Mouse (Mus musculus): Measurements from ENCODE around the gene Xxylt1. TPM values are rescaled to one million over a fixed set of nuclear protein-coding genes. Genes with fewer than 3 reads are reported as not detected.

Gene Xxylt1
- total and polyA plus RNA-seq, 3 experiments: 12.8 to 164 (median 26.6) TPM

GRCm38 (mm10) chr16:31039803-31040459, 41.3 kb downstream of the Xxylt1 start:
- no peaks in the 10 kb centered on the region for H3K79me2 ChIP-seq (ENCODE audit: control insufficient read depth, insufficient read depth, low read length, poor library complexity)
- no peak overlapping the region for H3K4me3 ChIP-seq (ENCODE audit: control insufficient read depth in 1 of 2, insufficient read depth in 1 of 2, low read depth in 2 of 2, low read length in 2 of 2)
- H3K9ac ChIP-seq (ENCODE audit: control insufficient read depth, low read depth, low read length, poor library complexity, severe bottlenecking): no peak overlapping the region
- H3K9me3 ChIP-seq (replicated peaks; ENCODE audit: insufficient read depth, low read length): no peaks in the 10 kb centered on the region
- H3K27ac ChIP-seq (ENCODE audit: control insufficient read depth, low read depth, low read length): no peak overlapping the region
- DNase-seq (ENCODE audit: low read depth, low spot score): peak; percentile 27
- no peaks in the 10 kb centered on the region for H3K27me3 ChIP-seq (ENCODE audit: control insufficient read depth in 1 of 2, insufficient read depth in 2 of 2, low read length in 2 of 2)
- peaks cover 0 to 6% of the 10 kb centered on the region in 2 experiments; a peak in 2 of 4 replicates for H3K36me3 ChIP-seq (ENCODE audit: control insufficient read depth in 1 of 2, insufficient read depth in 2 of 2, low read length in 2 of 2)
- TF ChIP-seq ZMIZ1 (IDR thresholded peaks at IDR 0.05; ENCODE audit: low read depth, low read length): no peak
- no peak for TF ChIP-seq KAT2A (conservative IDR thresholded peaks at IDR 0.05; ENCODE audit: low read depth, low read length)
- no peak for TF ChIP-seq NRF1 (IDR thresholded peaks at IDR 0.05; ENCODE audit: insufficient read depth, low read depth, low read length, poor library complexity, severe bottlenecking)
- no peak for TF ChIP-seq MAFK (IDR thresholded peaks at IDR 0.05; ENCODE audit: borderline replicate concordance, low read depth, low read length)
- TF ChIP-seq CHD1 (IDR thresholded peaks at IDR 0.05; ENCODE audit: low read depth, low read length): no peak
- no peak for TF ChIP-seq SIN3A (IDR thresholded peaks at IDR 0.05; ENCODE audit: low read length)
- TF ChIP-seq EP300 (IDR thresholded peaks at IDR 0.05; ENCODE audit: low read depth in 1 of 2, low read length in 2 of 2): no peak
- TF ChIP-seq CTCF (IDR thresholded peaks at IDR 0.05 in 2 of 3, conservative IDR thresholded peaks at IDR 0.05 in 1 of 3; ENCODE audit: control insufficient read depth in 1 of 3, insufficient read depth in 1 of 3, low read depth in 2 of 3, low read length in 3 of 3, poor library complexity in 1 of 3, severe bottlenecking in 1 of 3): no peak
- peaks cover 0 to 5% of the 10 kb centered on the region in 2 experiments; a peak in 2 of 4 replicates for H3K4me1 ChIP-seq (ENCODE audit: control insufficient read depth in 1 of 2, insufficient read depth in 2 of 2, low read length in 2 of 2)

- Histone ChIP-seq H3K79me2 (ENCODE audit: control insufficient read depth, insufficient read depth, low read length, poor library complexity) (no peaks in the 10 kb centered on the region), H3K4me1 (ENCODE audit: control insufficient read depth in 1 of 2, insufficient read depth in 2 of 2, low read length in 2 of 2) (peaks cover 0 to 5% of the 10 kb centered on the region in 2 experiments; a peak in 2 of 4 replicates), H3K4me3 (ENCODE audit: control insufficient read depth in 1 of 2, insufficient read depth in 1 of 2, low read depth in 2 of 2, low read length in 2 of 2) (no peak overlapping the region), H3K9ac (ENCODE audit: control insufficient read depth, low read depth, low read length, poor library complexity, severe bottlenecking) (no peak overlapping the region), H3K36me3 (ENCODE audit: control insufficient read depth in 1 of 2, insufficient read depth in 2 of 2, low read length in 2 of 2) (peaks cover 0 to 6% of the 10 kb centered on the region in 2 experiments; a peak in 2 of 4 replicates), H3K27me3 (ENCODE audit: control insufficient read depth in 1 of 2, insufficient read depth in 2 of 2, low read length in 2 of 2) (no peaks in the 10 kb centered on the region), H3K9me3 (replicated peaks; ENCODE audit: insufficient read depth, low read length) (no peaks in the 10 kb centered on the region), H3K27ac (ENCODE audit: control insufficient read depth, low read depth, low read length) (no peak overlapping the region)
- TF ChIP-seq POLR2AphosphoS5 (IDR thresholded peaks at IDR 0.05; ENCODE audit: borderline replicate concordance, low read depth, low read length): no peak
- TF ChIP-seq POLR2A (IDR thresholded peaks at IDR 0.05; ENCODE audit: control insufficient read depth in 1 of 2, insufficient read depth in 1 of 2, low read depth in 1 of 2, low read length in 2 of 2, poor library complexity in 1 of 2): no peak
- no peak for TF ChIP-seq GABPA (IDR thresholded peaks at IDR 0.05; ENCODE audit: low read depth, low read length)
- TF ChIP-seq POLR2AphosphoS2 (IDR thresholded peaks at IDR 0.05; ENCODE audit: low read length): no peak
- TF ChIP-seq CHD1 (IDR thresholded peaks at IDR 0.05; ENCODE audit: low read depth, low read length): no peak
- DNase-seq (ENCODE audit: low read depth, low spot score): no peak
Observed at GRCm38 (mm10) chr16:31037431-31037830, 43.8 kb downstream of the Xxylt1 start.

- H3K27ac ChIP-seq (ENCODE audit: control insufficient read depth, low read depth, low read length): no peak overlapping the region
- no peaks in the 10 kb centered on the region for H3K9me3 ChIP-seq (replicated peaks; ENCODE audit: insufficient read depth, low read length)
- H3K4me3 ChIP-seq (ENCODE audit: control insufficient read depth in 1 of 2, insufficient read depth in 1 of 2, low read depth in 2 of 2, low read length in 2 of 2): no peak overlapping the region
- DNase-seq (ENCODE audit: low read depth, low spot score): no peak
- no peaks in the 10 kb centered on the region for H3K27me3 ChIP-seq (ENCODE audit: control insufficient read depth in 1 of 2, insufficient read depth in 2 of 2, low read length in 2 of 2)
- peaks cover 0 to 5% of the 10 kb centered on the region in 2 experiments; a peak in 2 of 4 replicates for H3K4me1 ChIP-seq (ENCODE audit: control insufficient read depth in 1 of 2, insufficient read depth in 2 of 2, low read length in 2 of 2)
- TF ChIP-seq MAX (IDR thresholded peaks at IDR 0.05; ENCODE audit: low read length) (no peak), MAFK (IDR thresholded peaks at IDR 0.05; ENCODE audit: borderline replicate concordance, low read depth, low read length) (no peak), SMC3 (IDR thresholded peaks at IDR 0.05; ENCODE audit: low read depth, low read length) (no peak), BHLHE40 (IDR thresholded peaks at IDR 0.05; ENCODE audit: borderline replicate concordance, low read depth, low read length) (no peak), RCOR1 (IDR thresholded peaks at IDR 0.05; ENCODE audit: low read depth, low read length) (no peak), MYB (IDR thresholded peaks at IDR 0.05; ENCODE audit: low read depth, low read length) (no peak), CTCF (IDR thresholded peaks at IDR 0.05 in 2 of 3, conservative IDR thresholded peaks at IDR 0.05 in 1 of 3; ENCODE audit: control insufficient read depth in 1 of 3, insufficient read depth in 1 of 3, low read depth in 2 of 3, low read length in 3 of 3, poor library complexity in 1 of 3, severe bottlenecking in 1 of 3) (no peak)
- H3K36me3 ChIP-seq (ENCODE audit: control insufficient read depth in 1 of 2, insufficient read depth in 2 of 2, low read length in 2 of 2): peaks cover 0 to 6% of the 10 kb centered on the region in 2 experiments; a peak in 2 of 4 replicates
- H3K79me2 ChIP-seq (ENCODE audit: control insufficient read depth, insufficient read depth, low read length, poor library complexity): no peaks in the 10 kb centered on the region
- no peak overlapping the region for H3K9ac ChIP-seq (ENCODE audit: control insufficient read depth, low read depth, low read length, poor library complexity, severe bottlenecking)
Observed at GRCm38 (mm10) chr16:31035651-31036245, 45.5 kb downstream of the Xxylt1 start.

Data from MEL (cell line).